Mouse (Mus musculus) midbrain, embryonic 14.5 days (tissue): Measurements from ENCODE around the gene Mien1. TPM values are rescaled to one million over a fixed set of nuclear protein-coding genes. Genes with fewer than 3 reads are reported as not detected.

Experiments used
- ATAC-seq: fragments of 200-750 bp; cut with Nextera tagmentation; 2 replicates; pipeline ENCODE4 v1.8.0; 2017; ENCODE audit warnings: moderate number of reproducible peaks, moderate library complexity; ENCODE audit not compliant: low FRiP score, low TSS enrichment
- DNase-seq: peaks from one replicate; pipeline ENCODE4 v3.0.0-alpha.2; 2015
- H3K27ac ChIP-seq: fragments of 300-500 bp; sonication (generic); replicated peaks from 2 replicates; pipeline ENCODE4 v1.5.1; 2014; ENCODE audit warnings: mild to moderate bottlenecking, low read depth, low read length, moderate library complexity
- H3K27me3 ChIP-seq: fragments of 300-500 bp; sonication (generic); 2 replicates; pipeline ENCODE4 v1.6.1; 2014; ENCODE audit warnings: low read length, control low read depth, mixed read lengths; ENCODE audit not compliant: control insufficient read depth, insufficient read depth
- H3K36me3 ChIP-seq: fragments of 300-500 bp; sonication (generic); 2 replicates; pipeline ENCODE4 v1.6.1; 2014; ENCODE audit warnings: low read length, control low read depth; ENCODE audit not compliant: control insufficient read depth, insufficient read depth
- H3K4me1 ChIP-seq: fragments of 300-500 bp; sonication (generic); 2 replicates; pipeline ENCODE4 v1.6.1; 2014; ENCODE audit warnings: mild to moderate bottlenecking, antibody characterized with exemption, low read length, control low read depth; ENCODE audit not compliant: control insufficient read depth, insufficient read depth
- H3K4me2 ChIP-seq: fragments of 300-500 bp; sonication (generic); 2 replicates; pipeline ENCODE4 v1.6.1; 2014; ENCODE audit warnings: mild to moderate bottlenecking, low read length, moderate library complexity
- H3K4me3 ChIP-seq: fragments of 300-500 bp; sonication (generic); replicated peaks from 2 replicates; pipeline ENCODE4 v1.5.1; 2014; ENCODE audit warnings: low read depth, low read length
- H3K9ac ChIP-seq: fragments of 300-500 bp; sonication (generic); replicated peaks from 2 replicates; pipeline ENCODE4 v1.6.1; 2014; ENCODE audit warnings: mild to moderate bottlenecking, low read length, moderate library complexity
- H3K9me3 ChIP-seq: fragments of 300-500 bp; sonication (generic); 2 replicates; pipeline ENCODE4 v1.6.1; 2016; ENCODE audit warnings: low read length, control low read depth, mixed read lengths; ENCODE audit not compliant: control insufficient read depth
- WGBS: fragments of 180-500 bp; shearing (Covaris S2); extraction: QIAGEN DNeasy Blood & Tissue Kit; methylation state at CpG from one replicate; pipeline ENCODE4 v1.1.7; 2014; 5-methylcytosine and 5-hydroxymethylcytosine counted together
- polyA plus RNA-seq: library from polyadenylated mRNA; unstranded; fragments of >200 nt; fragmentation: Nextera tagmentation; extraction: Ambion mirVana; gene quantifications from 2 replicates; pipeline ENCODE4 v1.2.1, GENCODE M21; 2014

Gene Mien1
- polyA plus RNA-seq = 225 and 280 TPM in 2 replicates

GRCm38 (mm10) chr11:98438331-98439158 lies at the start of gene Mien1:
TSS of gene Mien1 (minus strand) at chr11:98438991.
- Histone ChIP-seq H3K4me3 (peak within 1 kb of the TSS; percentile 77), H3K27ac (peak within 1 kb of the TSS; percentile 67), H3K4me1 (0 out of 2 replicates have a peak, but pooled peaks cover 6% of the 10 kb centered on the region), H3K9ac (peak within 1 kb of the TSS; percentile 60), H3K9me3 (no peaks in the 10 kb centered on the region), H3K36me3 (0 out of 2 replicates have a peak, but pooled peaks cover 5% of the 10 kb centered on the region), H3K4me2 (peak within 1 kb of the TSS; percentile 83), H3K27me3 (no peaks in the 10 kb centered on the region)
- DNase-seq (peak; percentile 97), ATAC-seq (peak; percentile 83)
- WGBS = 2% methylated on average over 43 of the region's 43 CpGs

GRCm38 (mm10) chr11:98487526-98488040 lies 48.8 kb upstream of the Mien1 start:
- no peak for DNase-seq
- WGBS = 78% methylated on average over 5 of the region's 5 CpGs
- Histone ChIP-seq H3K9me3 (no peaks in the 10 kb centered on the region), H3K9ac (no peak overlapping the region), H3K27me3 (no peaks in the 10 kb centered on the region), H3K27ac (no peak overlapping the region), H3K4me1 (no peaks in the 10 kb centered on the region), H3K4me2 (no peak overlapping the region), H3K4me3 (no peak overlapping the region), H3K36me3 (no peaks in the 10 kb centered on the region)
- ATAC-seq = no peak

- Histone ChIP-seq H3K9me3 (no peaks in the 10 kb centered on the region), H3K4me3 (no peak overlapping the region), H3K27me3 (no peaks in the 10 kb centered on the region), H3K36me3 (no peaks in the 10 kb centered on the region), H3K9ac (no peak overlapping the region), H3K4me2 (no peak overlapping the region), H3K27ac (no peak overlapping the region), H3K4me1 (no peaks in the 10 kb centered on the region)
- no peak for DNase-seq
- ATAC-seq = no peak
- 89% methylated on average over 2 of the region's 2 CpGs for WGBS
Measured at GRCm38 (mm10) chr11:98485749-98486148, 47.0 kb upstream of the Mien1 start.

- Histone ChIP-seq H3K36me3 (no peaks in the 10 kb centered on the region), H3K27ac (no peak overlapping the region), H3K27me3 (no peaks in the 10 kb centered on the region), H3K4me2 (no peak overlapping the region), H3K9me3 (no peaks in the 10 kb centered on the region), H3K4me1 (no peaks in the 10 kb centered on the region), H3K4me3 (no peak overlapping the region), H3K9ac (no peak overlapping the region)
- ATAC-seq (no peak), DNase-seq (no peak)
- WGBS = 84% methylated on average over 10 of the region's 10 CpGs
Measured at GRCm38 (mm10) chr11:98482067-98482466, 43.3 kb upstream of the Mien1 start.

- DNase-seq (no peak), ATAC-seq (no peak)
- H3K36me3 ChIP-seq = no peaks in the 10 kb centered on the region
- 74% methylated on average over 6 of the region's 6 CpGs for WGBS
- H3K27ac ChIP-seq = no peak overlapping the region
- H3K4me3 ChIP-seq = no peak overlapping the region
- no peaks in the 10 kb centered on the region for H3K9me3 ChIP-seq
- H3K9ac ChIP-seq = no peak overlapping the region
- H3K27me3 ChIP-seq = no peaks in the 10 kb centered on the region
- H3K4me1 ChIP-seq = no peaks in the 10 kb centered on the region
- H3K4me2 ChIP-seq = no peak overlapping the region
Measured at GRCm38 (mm10) chr11:98481231-98481630, 42.4 kb upstream of the Mien1 start.

- no peaks in the 10 kb centered on the region for H3K9me3 ChIP-seq
- H3K4me1 ChIP-seq = no peaks in the 10 kb centered on the region
- no peak overlapping the region for H3K4me2 ChIP-seq
- no peak overlapping the region for H3K9ac ChIP-seq
- no peaks in the 10 kb centered on the region for H3K27me3 ChIP-seq
- DNase-seq (no peak), ATAC-seq (no peak)
- 91% methylated on average over 12 of the region's 12 CpGs for WGBS
- H3K36me3 ChIP-seq = no peaks in the 10 kb centered on the region
- H3K4me3 ChIP-seq = no peak overlapping the region
- no peak overlapping the region for H3K27ac ChIP-seq
Measured at GRCm38 (mm10) chr11:98479940-98480497, 41.2 kb upstream of the Mien1 start.

GRCm38 (mm10) chr11:98479026-98479939 lies 40.5 kb upstream of the Mien1 start:
- no peaks in the 10 kb centered on the region for H3K4me1 ChIP-seq
- ATAC-seq (no peak), DNase-seq (no peak)
- no peaks in the 10 kb centered on the region for H3K9me3 ChIP-seq
- no peaks in the 10 kb centered on the region for H3K27me3 ChIP-seq
- H3K9ac ChIP-seq = no peak overlapping the region
- no peaks in the 10 kb centered on the region for H3K36me3 ChIP-seq
- no peak overlapping the region for H3K27ac ChIP-seq
- WGBS = 85% methylated on average over 13 of the region's 13 CpGs
- no peak overlapping the region for H3K4me3 ChIP-seq
- H3K4me2 ChIP-seq = no peak overlapping the region

GRCm38 (mm10) chr11:98477011-98477701 lies 38.4 kb upstream of the Mien1 start:
- Histone ChIP-seq H3K9ac (no peak overlapping the region), H3K4me1 (0 out of 2 replicates have a peak, but pooled peaks cover 4% of the 10 kb centered on the region), H3K27me3 (no peaks in the 10 kb centered on the region), H3K27ac (no peak overlapping the region), H3K9me3 (no peaks in the 10 kb centered on the region), H3K4me2 (no peak overlapping the region), H3K36me3 (no peaks in the 10 kb centered on the region), H3K4me3 (no peak overlapping the region)
- ATAC-seq = no peak
- 75% methylated on average over 14 of the region's 14 CpGs for WGBS
- no peak for DNase-seq
